Mouse (Mus musculus) MEL (cell line): ENCODE measurements around the gene Stab1.

Experiments
- CTCF ChIP-seq, 3 experiments: IDR thresholded peaks in 2 of 3; conservative IDR thresholded peaks in 1 of 3; 2 replicates each; pipeline ENCODE4 v1.5.1; 2011 to 2012; ENCODE audit warnings: low read length in 3 of 3, low read depth in 2 of 3, mild to moderate bottlenecking in 2 of 3, improper control_type of control experiment in 1 of 3, inconsistent platforms in 1 of 3, mixed read lengths in 1 of 3, moderate library complexity in 1 of 3; ENCODE audit not compliant: control insufficient read depth in 1 of 3, insufficient read depth in 1 of 3, poor library complexity in 1 of 3, severe bottlenecking in 1 of 3
- GATA1 ChIP-seq: IDR thresholded peaks from 2 replicates; pipeline ENCODE4 v1.6.1; 2011; ENCODE audit warnings: low read depth, low read length, improper control_type of control experiment
- NRF1 ChIP-seq: IDR thresholded peaks from 2 replicates; pipeline ENCODE4 v1.6.1; 2014; ENCODE audit warnings: low read depth, mild to moderate bottlenecking, inconsistent platforms, low read length, improper control_type of control experiment, moderate library complexity; ENCODE audit not compliant: poor library complexity, insufficient read depth, severe bottlenecking
- POLR2A ChIP-seq, 2 experiments: IDR thresholded peaks; 2 replicates each; pipeline ENCODE4 v1.6.1; 2011 to 2012; ENCODE audit warnings: low read length in 2 of 2, mild to moderate bottlenecking in 2 of 2, control low read depth in 1 of 2, improper control_type of control experiment in 1 of 2, low read depth in 1 of 2, moderate library complexity in 1 of 2; ENCODE audit not compliant: control insufficient read depth in 1 of 2, insufficient read depth in 1 of 2, poor library complexity in 1 of 2
- SIN3A ChIP-seq: IDR thresholded peaks from 2 replicates; pipeline ENCODE4 v1.6.1; 2012; ENCODE audit warnings: low read length, improper control_type of control experiment, inconsistent platforms
- TBP ChIP-seq: IDR thresholded peaks from 2 replicates; pipeline ENCODE4 v1.8.0; 2011; ENCODE audit warnings: low read depth, low read length, improper control_type of control experiment
- USF1 ChIP-seq: IDR thresholded peaks from 2 replicates; pipeline ENCODE4 v1.6.1; 2014; ENCODE audit warnings: low read depth, mild to moderate bottlenecking, inconsistent platforms, low read length, improper control_type of control experiment, moderate library complexity

DNA sequence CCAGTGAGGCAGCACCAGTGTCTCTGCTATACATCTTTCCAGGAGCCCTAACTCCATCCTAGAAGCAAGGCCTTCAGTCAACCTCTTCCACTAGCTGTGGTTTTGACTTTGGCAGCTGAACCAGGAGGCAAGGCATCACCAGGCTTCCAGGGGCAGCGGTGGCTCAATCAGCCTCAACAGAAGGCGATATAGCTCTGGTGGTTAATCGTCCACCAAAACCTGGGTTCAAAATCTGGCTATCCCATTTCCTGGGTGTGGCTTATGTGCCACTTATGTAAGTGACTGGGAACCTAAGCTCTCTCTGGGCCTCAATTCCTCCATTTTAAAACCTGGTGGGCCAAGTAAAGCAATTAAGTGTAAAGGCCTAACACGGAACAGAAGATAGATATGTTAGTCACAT is 36.4 kb upstream of the Stab1 start:
- TF ChIP-seq NRF1 (no peak), POLR2A (IDR thresholded peaks at IDR 0.05; ENCODE audit: control insufficient read depth in 1 of 2, insufficient read depth in 1 of 2, low read depth in 1 of 2, low read length in 2 of 2, poor library complexity in 1 of 2) (no peak), CTCF (IDR thresholded peaks at IDR 0.05 in 2 of 3, conservative IDR thresholded peaks at IDR 0.05 in 1 of 3; ENCODE audit: control insufficient read depth in 1 of 3, insufficient read depth in 1 of 3, low read depth in 2 of 3, low read length in 3 of 3, poor library complexity in 1 of 3, severe bottlenecking in 1 of 3) (no peak), USF1 (no peak), TBP (no peak), GATA1 (no peak), SIN3A (no peak)
